Mouse (Mus musculus) neural tube, embryonic 10.5 days (tissue): ENCODE measurements around the gene Cyp2d10.
"Not testable (repeated sequence)": the region's sequence is repeated elsewhere in the genome, so short reads cannot be mapped to it uniquely, and the experiment has no call there.

ENCODE experiments used
- DNase-seq: peaks from one replicate; pipeline ENCODE4 v3.0.0-alpha.2; 2017; ENCODE audit warnings: low spot score; ENCODE audit errors: extremely low spot score

The Cyp2d10 gene

GRCm38 (mm10) chr15:82406981-82407380, at the start of gene Cyp2d10:
TSS of gene Cyp2d10 (minus strand) at chr15:82407195.
- no peak for DNase-seq

GRCm38 (mm10) chr15:82456086-82456790, 49.2 kb upstream of the Cyp2d10 start:
- DNase-seq, result not testable (repeated sequence)

GRCm38 (mm10) chr15:82453501-82453900, 46.5 kb upstream of the Cyp2d10 start:
- DNase-seq, result not testable (repeated sequence)

GRCm38 (mm10) chr15:82452133-82452532, 45.1 kb upstream of the Cyp2d10 start:
- not testable (repeated sequence) for DNase-seq

- DNase-seq, result not testable (repeated sequence)
Observed at GRCm38 (mm10) chr15:82450045-82450444, 43.0 kb upstream of the Cyp2d10 start.

GRCm38 (mm10) chr15:82445196-82445595, 38.2 kb upstream of the Cyp2d10 start:
- no peak for DNase-seq

GRCm38 (mm10) chr15:82443658-82444057, 36.7 kb upstream of the Cyp2d10 start:
- no peak for DNase-seq

- no peak for DNase-seq
Observed at GRCm38 (mm10) chr15:82437975-82438617, 31.1 kb upstream of the Cyp2d10 start.

- DNase-seq, result no peak
Observed at GRCm38 (mm10) chr15:82435606-82436005, 28.6 kb upstream of the Cyp2d10 start.

- DNase-seq, result no peak
Observed at GRCm38 (mm10) chr15:82435011-82435410, 28.0 kb upstream of the Cyp2d10 start.

- DNase-seq, result no peak
Observed at GRCm38 (mm10) chr15:82434541-82434940, 27.5 kb upstream of the Cyp2d10 start.

- DNase-seq, result no peak
Observed at GRCm38 (mm10) chr15:82433621-82434020, 26.6 kb upstream of the Cyp2d10 start.

- no peak for DNase-seq
Observed at GRCm38 (mm10) chr15:82433137-82433536, 26.1 kb upstream of the Cyp2d10 start, which contains the start of gene Cyp2d9. TSS of gene Cyp2d9 (plus strand) at chr15:82433437.

GRCm38 (mm10) chr15:82423471-82423870, 16.5 kb upstream of the Cyp2d10 start:
- no peak for DNase-seq

- no peak for DNase-seq
Observed at GRCm38 (mm10) chr15:82422935-82423334, 15.9 kb upstream of the Cyp2d10 start.

GRCm38 (mm10) chr15:82418616-82419015, 11.6 kb upstream of the Cyp2d10 start:
- DNase-seq, result no peak

- DNase-seq, result peak; percentile 63
Observed at GRCm38 (mm10) chr15:82416797-82417789, 10.1 kb upstream of the Cyp2d10 start.

GRCm38 (mm10) chr15:82407536-82407935, 541 bp upstream of the Cyp2d10 start:
- no peak for DNase-seq

- DNase-seq, result no peak
Observed at GRCm38 (mm10) chr15:82404163-82404562, 2.8 kb downstream of the Cyp2d10 start.

- DNase-seq, result no peak
Observed at GRCm38 (mm10) chr15:82403606-82404005, 3.4 kb downstream of the Cyp2d10 start.

- no peak for DNase-seq
Observed at GRCm38 (mm10) chr15:82402741-82403140, 4.3 kb downstream of the Cyp2d10 start.

- no peak for DNase-seq
Observed at GRCm38 (mm10) chr15:82402106-82402505, 4.9 kb downstream of the Cyp2d10 start.
